Mouse (Mus musculus) heart, embryonic 10.5 days (tissue): Measurements from ENCODE around the gene Stx4a. TPM values are rescaled to one million over a fixed set of nuclear protein-coding genes. Genes with fewer than 3 reads are reported as not detected.

Source experiments
- DNase-seq: peaks from one replicate; pipeline ENCODE4 v3.0.0-alpha.2; 2017; ENCODE audit warnings: low spot score
- H3K27ac ChIP-seq: fragments of 300-500 bp; sonication (generic); 2 replicates; pipeline ENCODE4 v1.5.1; 2016; ENCODE audit warnings: mild to moderate bottlenecking
- H3K27me3 ChIP-seq: fragments of 300-500 bp; sonication (generic); 2 replicates; pipeline ENCODE4 v1.6.1; 2016; ENCODE audit warnings: mild to moderate bottlenecking; ENCODE audit not compliant: poor library complexity, insufficient read depth, severe bottlenecking
- H3K36me3 ChIP-seq: fragments of 300-500 bp; sonication (generic); 2 replicates; pipeline ENCODE4 v1.6.1; 2016; ENCODE audit warnings: mild to moderate bottlenecking, moderate library complexity
- H3K4me1 ChIP-seq: fragments of 300-500 bp; sonication (generic); 2 replicates; pipeline ENCODE4 v1.6.1; 2016; ENCODE audit warnings: mild to moderate bottlenecking
- H3K4me3 ChIP-seq: fragments of 300-500 bp; sonication (generic); 2 replicates; pipeline ENCODE4 v1.5.1; 2016; ENCODE audit warnings: mild to moderate bottlenecking, moderate library complexity
- H3K9me3 ChIP-seq: fragments of 300-500 bp; sonication (generic); 2 replicates; pipeline ENCODE4 v1.6.1; 2016; ENCODE audit warnings: mild to moderate bottlenecking, moderate library complexity
- WGBS: fragments of 180-500 bp; shearing (Covaris S2); methylation state at CpG from one replicate; pipeline ENCODE4 v1.1.7; 2016; 5-methylcytosine and 5-hydroxymethylcytosine counted together
- polyA plus RNA-seq: library from polyadenylated mRNA; unstranded; fragments of >200 nt; fragmentation: Nextera tagmentation; extraction: Ambion mirVana; gene quantifications from 2 replicates; pipeline ENCODE4 v1.2.1, GENCODE M21; 2016

Gene Stx4a
- polyA plus RNA-seq, 1 experiment from 2014 or later, result 32.4 TPM

- Histone ChIP-seq H3K27ac (no peak overlapping the region), H3K4me3 (no peak overlapping the region), H3K27me3 (no peaks in the 10 kb centered on the region), H3K36me3 (peaks cover 1% of the 10 kb centered on the region; the same call in 1 of the 2 replicates), H3K9me3 (no peaks in the 10 kb centered on the region), H3K4me1 (peaks cover 13% of the 10 kb centered on the region)
- WGBS, result 33% methylated on average over 10 of the region's 10 CpGs
- DNase-seq, result no peak
These were observed 74.3 kb downstream of the Stx4a start for GRCm38 (mm10) chr7:127898179-127898956.

Other genes with a start within 250 kb of the Stx4a start
- 9.5 and 10.2 TPM in 2 replicates for gene Ccdc189, start 235.7 kb upstream of the Stx4a start, polyA plus RNA-seq
- gene Rnf40, start 235.5 kb upstream of the Stx4a start, polyA plus RNA-seq, result 37.5 and 46.3 TPM in 2 replicates
- gene Zfp629, start 208.5 kb upstream of the Stx4a start, polyA plus RNA-seq, result 13.0 and 13.8 TPM in 2 replicates
- 32.3 and 59.4 TPM in 2 replicates for gene Bcl7c, start 115.4 kb upstream of the Stx4a start, polyA plus RNA-seq
- gene Ctf1, start 111.6 kb upstream of the Stx4a start, polyA plus RNA-seq, result 3.4 and 6.5 TPM in 2 replicates
- gene Ctf2, start 92.1 kb upstream of the Stx4a start, polyA plus RNA-seq, result 0.26 TPM in 1 of 2 replicates, not detected in the other
- 3.4 and 4.8 TPM in 2 replicates for gene Fbxl19, start 79.8 kb upstream of the Stx4a start, polyA plus RNA-seq
- gene Orai3, start 54.5 kb upstream of the Stx4a start, polyA plus RNA-seq, result 12.9 and 19.8 TPM in 2 replicates
- gene Setd1a, start 47.6 kb upstream of the Stx4a start, polyA plus RNA-seq, result 13.2 and 23.7 TPM in 2 replicates
- gene Gm49388, start 38.7 kb upstream of the Stx4a start, polyA plus RNA-seq, result not detected in 2 replicates
- 14.9 and 17.1 TPM in 2 replicates for gene Hsd3b7, start 23.7 kb upstream of the Stx4a start, polyA plus RNA-seq
- 1.1 and 3.2 TPM in 2 replicates for gene Stx1b, start 255 bp downstream of the Stx4a start, polyA plus RNA-seq
- gene Zfp646, start 51.9 kb downstream of the Stx4a start, polyA plus RNA-seq, result 10.6 and 11.7 TPM in 2 replicates
- gene Zfp668, start 52.5 kb downstream of the Stx4a start, polyA plus RNA-seq, result 15.7 and 21.7 TPM in 2 replicates
- gene Prss53, start 66.7 kb downstream of the Stx4a start, polyA plus RNA-seq, result 1.2 and 1.9 TPM in 2 replicates
- gene Gm21974, start 71.2 kb downstream of the Stx4a start, polyA plus RNA-seq, result not detected in 2 replicates
- 81.7 and 89.4 TPM in 2 replicates for gene Vkorc1, start 71.3 kb downstream of the Stx4a start, polyA plus RNA-seq
- gene Bckdk, start 79.8 kb downstream of the Stx4a start, polyA plus RNA-seq, result 143 and 176 TPM in 2 replicates
- gene Kat8, start 88.2 kb downstream of the Stx4a start, polyA plus RNA-seq, result 31.0 and 39.7 TPM in 2 replicates
- gene Prss8, start 105.8 kb downstream of the Stx4a start, polyA plus RNA-seq, result 2.3 and 8.9 TPM in 2 replicates
- 10.9 and 13.0 TPM in 2 replicates for gene Prss36, start 122.4 kb downstream of the Stx4a start, polyA plus RNA-seq
- gene Fus, start 143.2 kb downstream of the Stx4a start, polyA plus RNA-seq, result 280 and 362 TPM in 2 replicates
- 27.8 and 35.5 TPM in 2 replicates for gene Pycard, start 169.6 kb downstream of the Stx4a start, polyA plus RNA-seq
- 0.40 and 1.2 TPM in 2 replicates for gene Trim72, start 179.7 kb downstream of the Stx4a start, polyA plus RNA-seq
- 0.06 and 0.25 TPM in 2 replicates for gene Itgam, start 238.3 kb downstream of the Stx4a start, polyA plus RNA-seq
- 0.09 TPM in 1 of 2 replicates, not detected in the other for gene Gm49368, start 238.4 kb downstream of the Stx4a start, polyA plus RNA-seq